Mouse (Mus musculus) ES-E14 (cell line): ENCODE measurements around the gene Lypd6b.

Source experiments
- CHD2 ChIP-seq: IDR thresholded peaks from 2 replicates; pipeline ENCODE4 v1.6.1; 2014; ENCODE audit warnings: mild to moderate bottlenecking, low read depth, low read length, inconsistent platforms
- ZC3H11A ChIP-seq: IDR thresholded peaks from 2 replicates; pipeline ENCODE4 v1.6.1; 2012; ENCODE audit warnings: low read depth, mild to moderate bottlenecking, inconsistent platforms, low read length, borderline replicate concordance

- TF ChIP-seq ZC3H11A (no peak), CHD2 (no peak)
These were observed 46.5 kb upstream of the Lypd6b start for GRCm38 (mm10) chr2:49741026-49741425.
